Mouse (Mus musculus) layer of hippocampus, adult 18-20 months (tissue): ENCODE data around the gene Gm38392. TPM values are rescaled to one million over a fixed set of nuclear protein-coding genes. Genes with fewer than 3 reads are reported as not detected.

ENCODE experiments used
- DNase-seq, 2 experiments: peaks; one replicate each; pipeline ENCODE4 v3.0.0; 2022; ENCODE audit warnings: low spot score in 2 of 2
- total RNA-seq, 2 experiments: library from RNA; stranded (reverse); gene quantifications; 2 replicates each; pipeline ENCODE4 v1.2.3; 2021

Gene Gm38392
- total RNA-seq, 2 experiments from 2014 or later = 0.52 to 0.71 TPM

GRCm38 (mm10) chr3:88216534-88217326, 70.3 kb downstream of the Gm38392 start:
- no peak for DNase-seq

DNA sequence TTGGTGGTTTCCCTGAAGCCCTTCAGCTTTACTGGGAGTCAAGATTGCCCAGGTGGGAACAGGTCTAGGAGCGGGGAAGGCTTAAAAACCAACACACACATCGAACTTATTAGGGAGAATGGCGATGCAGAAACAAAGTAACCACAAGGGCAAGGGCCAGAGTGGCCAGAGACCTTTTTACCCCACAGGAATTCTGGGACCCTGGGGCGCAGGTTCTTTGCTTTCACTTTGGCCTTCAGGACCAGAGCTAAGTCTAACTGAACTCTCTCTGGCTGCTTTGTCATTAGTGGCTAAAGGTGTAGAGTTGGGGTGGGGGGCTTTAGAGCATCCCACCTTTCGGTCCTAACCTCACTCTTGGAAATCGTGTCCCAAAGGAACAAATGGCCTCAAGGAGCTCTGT, 70.9 kb downstream of the Gm38392 start:
- DNase-seq = no peak

GRCm38 (mm10) chr3:88215553-88216004, 71.4 kb downstream of the Gm38392 start:
- DNase-seq = peak in 1 of 2 experiments; percentile 44

DNA sequence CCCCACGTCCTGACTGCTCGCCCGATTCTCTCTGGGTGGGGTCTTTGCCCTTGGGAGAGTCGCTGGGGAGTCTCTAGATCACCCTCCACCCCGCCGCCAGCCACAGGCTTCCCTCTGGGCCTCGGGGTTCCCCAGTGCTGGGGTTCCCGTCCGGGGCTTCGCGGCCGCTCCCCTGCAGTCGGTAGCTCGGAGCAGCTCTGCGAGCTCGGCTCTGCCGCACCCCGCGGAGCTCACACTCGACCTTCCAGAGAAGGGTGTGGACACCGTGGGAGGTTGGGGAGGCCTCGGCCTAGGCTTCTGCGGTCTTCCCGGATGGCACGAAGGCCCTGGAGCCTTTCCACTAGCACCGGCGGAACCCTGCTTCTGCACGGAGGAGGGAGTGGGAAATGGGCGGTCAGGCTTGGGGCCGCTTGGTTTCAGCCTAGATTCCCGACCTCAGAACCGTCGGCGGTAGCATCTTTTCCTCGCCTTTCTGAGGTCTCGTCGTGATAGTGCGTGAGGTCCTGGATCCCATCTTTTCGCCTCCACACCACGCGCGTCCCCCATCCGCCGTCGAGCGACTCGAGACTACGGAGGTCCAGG, 71.9 kb downstream of the Gm38392 start:
- DNase-seq = no peak

DNA sequence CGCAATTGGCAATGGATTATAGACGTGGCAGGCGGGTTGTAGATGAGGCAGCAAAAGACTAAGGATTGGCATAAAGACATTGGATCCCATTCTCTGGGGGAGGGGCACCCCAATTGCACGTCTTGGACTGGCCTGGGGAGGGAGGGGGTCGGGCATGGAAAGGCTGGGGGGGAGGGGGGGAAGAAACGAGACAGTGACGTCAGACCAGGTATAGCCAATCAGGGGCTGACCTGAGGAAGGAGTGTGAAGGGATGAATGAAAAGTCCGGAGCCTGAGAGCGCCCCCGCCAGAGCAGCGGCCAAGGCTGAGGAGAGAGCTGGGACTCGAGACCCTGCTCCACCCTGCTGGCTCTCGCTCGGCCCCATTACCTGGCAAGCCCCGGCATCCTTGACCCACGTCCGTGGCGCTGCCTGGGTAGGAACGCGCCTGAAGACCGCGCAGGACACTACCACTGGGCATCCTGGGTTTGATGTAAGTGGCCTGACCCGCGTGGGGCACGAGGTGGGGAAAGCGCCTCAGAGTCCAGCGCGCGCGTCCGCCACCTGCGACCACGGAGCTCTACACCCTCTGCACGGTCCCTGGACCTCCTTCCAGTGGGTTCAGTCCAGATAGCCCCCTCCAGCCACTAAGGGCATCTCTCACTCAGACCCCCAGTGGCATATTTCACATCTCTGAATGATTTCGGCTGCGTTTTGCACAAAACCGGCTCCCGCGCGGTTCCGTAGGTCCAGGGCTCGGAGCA, 72.6 kb downstream of the Gm38392 start:
- peak; percentile 69 to 80 for DNase-seq

DNA sequence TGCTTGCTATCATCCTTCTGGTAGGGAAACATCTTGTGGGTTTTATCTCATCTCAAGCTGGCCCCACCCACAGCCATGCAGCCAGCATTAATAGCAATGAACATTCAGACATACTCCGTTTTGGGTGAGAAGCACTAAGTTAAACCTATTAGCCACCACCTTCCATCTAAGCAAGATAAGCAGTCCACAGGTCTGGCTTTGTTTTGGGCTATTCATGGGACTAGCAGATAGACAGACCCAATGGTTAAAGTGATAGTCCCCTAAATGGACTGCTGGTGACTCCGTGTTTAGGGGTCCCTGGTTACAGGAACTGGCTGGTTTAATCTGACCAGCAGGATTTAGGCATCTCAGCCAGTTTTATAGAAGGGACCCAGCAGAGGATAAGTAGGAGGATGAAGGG, 74.0 kb downstream of the Gm38392 start:
- DNase-seq = peak in 1 of 2 experiments; percentile 39

DNA sequence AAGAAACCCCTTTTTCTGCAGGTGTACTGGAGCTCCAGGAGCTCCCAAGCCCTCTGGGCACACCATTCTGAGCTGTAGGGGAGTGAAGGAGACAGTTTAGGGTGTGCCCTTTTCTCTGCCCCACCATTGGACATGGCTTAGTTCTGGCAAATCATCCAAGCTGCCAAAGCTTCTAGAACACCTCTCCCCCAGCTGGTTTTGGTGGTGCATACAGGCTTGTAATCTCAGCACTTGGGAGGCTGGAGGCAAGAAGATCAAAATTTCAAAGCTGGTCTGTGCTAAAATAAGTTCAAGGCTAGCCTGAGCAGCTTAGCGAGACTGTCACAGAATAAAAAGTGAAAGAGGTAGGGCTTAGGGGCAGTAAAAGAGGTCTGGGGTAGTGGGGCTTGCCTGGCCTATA, 74.7 kb downstream of the Gm38392 start:
- no peak for DNase-seq

DNA sequence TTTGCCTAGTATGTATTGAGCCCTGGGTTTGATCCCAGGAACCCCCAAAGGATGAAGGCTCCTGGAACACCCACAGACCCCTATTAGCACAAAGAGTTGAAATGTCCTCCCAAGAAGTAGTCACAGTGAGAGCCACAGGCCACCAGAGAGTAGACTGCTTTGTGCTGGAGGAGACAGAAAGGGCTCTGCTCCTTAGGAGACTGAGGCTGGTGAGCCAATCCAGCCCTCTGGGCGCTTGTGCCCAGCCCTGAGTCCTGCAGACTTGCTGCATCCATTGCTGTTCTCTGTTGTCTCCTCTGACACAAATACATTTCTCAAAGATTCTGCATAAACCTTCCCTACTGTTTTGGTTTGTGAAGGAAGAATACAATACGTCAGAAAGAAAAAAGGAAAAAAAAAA, 76.1 kb downstream of the Gm38392 start:
- DNase-seq = no peak

DNA sequence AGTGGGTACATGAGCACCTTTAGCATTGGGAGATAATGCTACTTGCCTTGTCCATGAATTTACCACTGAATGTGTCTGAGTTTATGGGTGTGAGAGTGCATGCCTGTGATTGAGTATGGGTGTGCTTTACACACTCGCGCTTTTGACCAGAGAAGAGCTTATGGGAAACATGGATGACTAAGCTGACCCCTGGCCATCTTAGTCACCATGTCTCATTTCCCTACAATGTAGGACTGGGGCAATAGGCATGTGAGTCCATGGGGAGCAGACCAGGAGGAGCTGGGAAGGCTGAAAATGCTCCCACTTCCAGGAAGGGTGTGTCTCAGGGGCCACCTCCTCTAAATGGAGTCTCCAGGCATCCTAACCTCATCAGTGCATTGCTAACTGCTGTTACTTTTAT, 76.9 kb downstream of the Gm38392 start:
- DNase-seq = no peak

DNA sequence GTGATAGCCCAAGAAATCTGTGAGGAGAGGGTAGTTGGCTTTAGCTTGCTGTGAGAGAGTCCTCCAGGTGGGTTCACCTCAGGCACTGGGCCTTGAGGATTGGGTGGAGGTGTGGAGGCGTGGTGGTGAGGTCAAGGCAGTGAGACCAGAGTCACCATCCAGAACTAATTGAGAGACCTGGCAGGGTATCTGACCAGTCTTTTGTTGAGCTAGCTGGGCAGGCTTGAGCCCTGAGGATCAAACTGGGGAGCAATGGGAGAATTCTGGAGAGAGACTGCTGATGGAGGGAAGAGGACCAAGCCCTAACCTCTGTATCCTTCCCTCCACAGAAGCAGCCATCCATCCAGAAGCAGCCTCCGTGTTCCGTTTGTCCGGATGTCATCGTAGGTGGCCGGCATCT, 77.7 kb downstream of the Gm38392 start:
- peak in 1 of 2 experiments; percentile 16 for DNase-seq

GRCm38 (mm10) chr3:88208226-88208720, 78.7 kb downstream of the Gm38392 start:
- peak in 1 of 2 experiments; percentile 19 for DNase-seq

DNA sequence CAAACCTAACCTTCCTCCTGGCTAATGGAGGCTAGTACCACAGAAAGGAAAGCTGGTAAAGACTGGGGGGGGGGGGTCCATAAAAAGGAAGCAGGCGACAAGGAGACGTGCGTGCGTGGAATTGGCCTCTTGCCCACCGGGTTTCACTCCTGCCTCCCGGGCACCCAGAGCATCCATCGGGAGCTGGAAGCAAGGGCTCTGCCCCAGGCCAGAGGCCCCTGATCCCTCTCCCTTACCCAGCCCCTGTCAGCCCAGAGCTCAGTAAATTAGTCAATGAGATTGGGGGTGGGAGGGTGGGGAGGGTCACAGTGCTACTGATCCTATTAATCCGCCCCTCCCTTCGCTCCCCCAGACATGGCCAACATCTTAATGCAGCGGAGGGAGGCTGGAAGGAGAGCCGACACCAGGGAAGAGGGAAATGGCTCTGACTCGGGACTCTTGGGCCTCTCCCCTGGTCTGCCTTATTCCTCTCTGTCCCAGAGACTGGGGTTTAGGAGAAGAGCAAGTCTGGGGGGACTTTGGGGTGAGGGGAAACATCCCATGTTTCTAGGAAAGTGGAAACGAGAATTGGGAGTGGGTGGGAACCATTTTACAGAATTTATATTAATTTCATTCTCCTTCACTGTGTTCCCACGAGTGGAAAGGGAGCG, 79.4 kb downstream of the Gm38392 start:
- peak in 1 of 2 experiments; percentile 25 for DNase-seq

GRCm38 (mm10) chr3:88206901-88207371, 80.1 kb downstream of the Gm38392 start:
- DNase-seq = peak; percentile 65 to 77

DNA sequence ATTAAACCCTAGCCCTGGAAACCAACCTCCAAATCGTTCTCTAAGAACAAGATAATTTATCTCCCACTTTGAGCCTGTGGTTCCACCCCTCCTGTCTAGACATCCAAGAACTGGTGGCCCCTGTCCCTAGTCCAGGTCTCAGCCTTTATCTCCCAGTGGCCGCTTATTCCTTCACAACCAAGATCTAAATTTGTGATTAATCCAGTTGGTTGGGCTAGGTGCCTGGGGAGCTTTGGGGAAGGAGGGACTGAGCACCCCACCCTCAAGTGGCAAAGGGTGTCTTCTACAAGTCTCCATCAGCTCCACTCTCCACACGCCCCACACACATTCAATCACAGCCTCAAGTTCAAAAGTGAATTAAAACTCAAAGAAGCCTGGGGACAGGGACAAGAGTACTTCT, 80.5 kb downstream of the Gm38392 start:
- DNase-seq = no peak

DNA sequence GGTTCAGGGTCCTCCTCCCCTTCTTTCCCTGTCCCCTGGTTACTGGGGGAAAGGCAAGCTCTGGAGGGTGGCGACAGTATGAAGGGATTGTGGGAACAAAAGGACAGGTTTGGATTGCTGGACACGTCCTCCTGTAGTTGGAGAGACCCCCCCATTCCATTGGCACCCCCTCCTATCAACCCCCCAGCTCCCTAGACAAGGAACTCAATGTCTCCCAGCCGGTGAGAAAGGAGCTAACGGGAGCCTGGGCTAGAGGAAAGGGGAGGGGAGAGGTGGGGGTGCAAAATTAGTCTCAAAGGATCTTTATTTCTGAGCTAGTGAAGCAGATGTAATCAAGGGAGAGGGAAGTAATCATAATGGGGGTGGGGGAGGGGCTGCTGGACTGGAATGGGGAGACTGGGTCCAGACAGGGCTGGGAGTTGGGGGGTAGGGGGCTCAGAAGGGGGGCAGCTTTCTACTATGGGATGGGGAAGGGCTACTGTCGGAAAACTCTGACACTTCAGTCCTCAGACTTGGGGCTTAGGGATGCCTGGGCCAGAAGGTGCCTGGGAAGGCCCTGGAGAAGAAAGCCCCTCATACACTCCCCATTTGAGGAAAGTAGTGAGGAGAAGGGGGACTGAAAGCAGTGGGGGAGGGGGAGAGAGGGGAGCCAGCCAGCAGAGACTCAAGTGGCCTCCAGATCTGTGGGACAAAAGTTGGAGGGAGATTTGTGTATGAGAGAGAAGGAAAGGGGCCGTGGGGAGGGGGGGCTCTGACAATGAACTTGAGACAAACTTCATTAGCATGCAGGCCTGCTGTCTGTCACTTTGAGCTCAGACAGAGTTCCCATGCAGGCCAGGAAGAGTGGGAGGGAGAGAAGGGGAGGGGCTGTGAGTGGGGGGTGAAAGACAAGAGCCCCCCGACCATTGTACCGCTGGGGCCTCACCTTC, 81.2 kb downstream of the Gm38392 start:
- DNase-seq = peak in 1 of 2 experiments; percentile 42

DNA sequence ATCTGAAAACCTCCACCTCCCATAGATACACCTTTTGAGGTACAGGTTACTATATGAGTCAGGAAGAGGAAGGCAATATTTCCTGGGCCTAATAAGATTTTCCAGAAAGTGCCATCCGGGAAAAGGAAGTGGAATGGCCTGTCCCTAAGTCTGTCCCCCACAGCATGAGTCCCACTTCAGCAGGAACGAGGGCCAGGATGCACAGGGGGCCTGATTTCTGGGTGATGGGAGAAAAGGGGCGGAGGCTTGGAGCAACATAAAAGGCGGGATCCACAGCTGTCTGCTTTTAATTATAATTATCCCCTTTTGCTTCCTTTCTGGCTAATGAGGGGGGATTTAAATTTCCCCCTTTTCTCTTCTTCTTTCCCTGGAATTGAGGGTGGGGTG, 81.8 kb downstream of the Gm38392 start:
- no peak for DNase-seq

DNA sequence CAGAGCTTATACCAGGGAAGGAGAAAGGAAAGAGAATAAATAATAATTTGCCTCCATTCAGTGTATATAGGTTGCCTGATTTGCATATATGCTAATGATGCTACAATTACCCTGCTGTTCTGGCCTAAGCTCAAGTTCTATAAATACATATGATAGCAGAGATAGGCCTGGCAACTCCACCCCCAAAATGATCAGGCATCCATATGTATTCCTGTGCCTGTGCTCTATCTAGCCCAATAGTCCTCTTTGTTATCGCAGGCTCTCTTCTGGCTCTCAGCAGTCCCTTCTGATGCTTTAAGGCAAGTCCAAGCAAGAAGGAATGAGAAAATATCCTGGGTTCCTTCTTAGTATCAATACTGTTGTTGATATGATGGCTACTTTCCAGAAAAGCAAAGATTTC, 82.3 kb downstream of the Gm38392 start:
- peak in 1 of 2 experiments; percentile 32 for DNase-seq

DNA sequence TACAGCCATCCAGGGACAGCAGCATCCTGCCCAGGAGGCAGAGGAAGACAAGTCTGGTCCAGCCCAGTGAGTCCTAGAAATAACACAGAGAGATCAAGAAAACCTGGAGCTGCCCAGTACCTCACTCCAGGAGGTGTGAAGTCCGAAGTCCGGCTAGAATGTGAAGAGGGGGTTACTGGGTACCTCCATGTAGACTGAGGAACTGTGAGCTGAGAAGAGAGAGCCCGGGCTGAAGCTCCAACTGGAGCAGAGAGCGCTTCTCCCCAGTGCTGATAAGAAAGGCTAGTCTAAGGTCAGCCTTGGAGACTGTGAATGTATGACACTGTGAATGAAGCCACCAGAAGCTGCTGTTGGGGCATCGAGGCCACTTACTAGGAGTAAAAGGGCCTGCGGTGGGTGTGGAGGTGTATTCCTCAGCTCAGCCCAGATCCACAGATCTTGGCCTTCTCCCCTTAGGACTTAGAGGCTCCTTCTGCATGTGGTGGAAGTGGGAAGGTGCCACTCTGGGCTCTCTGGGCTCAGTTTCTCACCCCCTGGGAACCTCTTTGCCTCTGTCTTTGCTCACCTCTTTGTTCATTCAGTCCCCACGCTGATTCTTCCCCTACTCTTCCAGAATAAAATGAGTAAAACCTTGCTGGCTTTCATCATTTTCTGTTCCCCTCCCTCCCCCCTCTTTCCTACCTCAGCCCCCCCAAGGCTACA, 82.9 kb downstream of the Gm38392 start:
- DNase-seq = peak in 1 of 2 experiments; percentile 11

DNA sequence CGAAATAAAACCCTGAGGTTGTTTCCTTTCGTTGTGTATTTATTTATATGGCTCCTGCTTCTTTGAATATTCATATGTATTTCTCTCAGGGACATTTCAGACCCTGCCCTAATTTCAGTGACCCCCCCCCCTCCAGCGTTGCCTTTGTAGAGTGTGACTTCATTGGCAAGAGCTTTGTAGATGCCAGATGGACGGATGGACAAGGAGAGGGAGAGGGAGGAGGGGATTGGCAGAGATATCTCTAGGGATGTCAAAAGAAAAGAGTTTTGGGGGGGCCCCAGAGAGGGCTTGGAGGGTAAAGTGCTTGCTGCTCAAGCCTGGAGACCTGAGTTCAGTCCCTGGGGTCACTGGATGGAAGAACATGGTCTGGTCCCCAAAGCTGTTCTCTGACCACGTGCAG, 83.6 kb downstream of the Gm38392 start:
- no peak for DNase-seq
